Mouse (Mus musculus) kidney, adult 2 months (tissue): ENCODE measurements around the gene Ceacam20.

Experiments
- CTCF ChIP-seq: fragments of 200-500 bp; conservative IDR thresholded peaks from 2 replicates; pipeline ENCODE4 v1.5.1; 2011; ENCODE audit warnings: low read depth, mild to moderate bottlenecking, control low read depth, low read length, moderate library complexity, mixed read lengths; ENCODE audit not compliant: insufficient read depth, insufficient read length
- POLR2A ChIP-seq: fragments of 200-500 bp; IDR thresholded peaks from one replicate; pipeline ENCODE4 v1.6.1; 2011; ENCODE audit warnings: low read depth, low read length, control low read depth

GRCm38 (mm10) chr7:19945821-19946515 lies 19.2 kb upstream of the Ceacam20 start:
- TF ChIP-seq CTCF (no peak), POLR2A (no peak)
